Mouse (Mus musculus) forebrain, embryonic 11.5 days (tissue): ENCODE data around the gene Bcar3. TPM values are rescaled to one million over a fixed set of nuclear protein-coding genes. Genes with fewer than 3 reads are reported as not detected.

ENCODE experiments used
- ATAC-seq: fragments of 200-750 bp; cut with Nextera tagmentation; replicated peaks from 2 replicates; pipeline ENCODE4 v1.8.0; 2017; ENCODE audit warnings: moderate TSS enrichment; ENCODE audit not compliant: low FRiP score
- DNase-seq: peaks from one replicate; pipeline ENCODE4 v3.0.0-alpha.2; 2017; ENCODE audit warnings: low spot score
- H3K27ac ChIP-seq: fragments of 300-500 bp; sonication (generic); 2 replicates; pipeline ENCODE4 v1.5.1; 2014; ENCODE audit warnings: low read depth, low read length
- H3K27me3 ChIP-seq: fragments of 300-500 bp; sonication (generic); 2 replicates; pipeline ENCODE4 v1.6.1; 2014; ENCODE audit warnings: mild to moderate bottlenecking, low read length, mixed read lengths; ENCODE audit not compliant: control insufficient read depth, insufficient read depth
- H3K36me3 ChIP-seq: fragments of 300-500 bp; sonication (generic); 2 replicates; pipeline ENCODE4 v1.6.1; 2014; ENCODE audit warnings: mild to moderate bottlenecking, low read length, moderate library complexity, mixed read lengths; ENCODE audit not compliant: control insufficient read depth, insufficient read depth
- H3K4me1 ChIP-seq: fragments of 300-500 bp; sonication (generic); replicated peaks from 2 replicates; pipeline ENCODE4 v1.6.1; 2014; ENCODE audit warnings: low read length, mixed read lengths; ENCODE audit not compliant: control insufficient read depth, insufficient read depth
- H3K4me2 ChIP-seq: fragments of 300-500 bp; sonication (generic); 2 replicates; pipeline ENCODE4 v1.6.1; 2014; ENCODE audit warnings: low read depth, mild to moderate bottlenecking, low read length, moderate library complexity, mixed read lengths; ENCODE audit not compliant: severe bottlenecking
- H3K4me3 ChIP-seq: fragments of 300-500 bp; sonication (generic); 2 replicates; pipeline ENCODE4 v1.5.1; 2014; ENCODE audit warnings: low read depth, low read length
- H3K9ac ChIP-seq: fragments of 300-500 bp; sonication (generic); 2 replicates; pipeline ENCODE4 v1.6.1; 2014; ENCODE audit warnings: low read length
- H3K9me3 ChIP-seq: fragments of 300-500 bp; sonication (generic); 2 replicates; pipeline ENCODE4 v1.6.1; 2016; ENCODE audit warnings: low read length, mixed read lengths; ENCODE audit not compliant: control insufficient read depth
- WGBS: fragments of 180-500 bp; shearing (Covaris S2); extraction: QIAGEN DNeasy Blood & Tissue Kit; methylation state at CpG from one replicate; pipeline ENCODE4 v1.1.7; 2014; 5-methylcytosine and 5-hydroxymethylcytosine counted together
- polyA plus RNA-seq: library from polyadenylated mRNA; unstranded; fragments of >200 nt; fragmentation: Nextera tagmentation; extraction: Ambion mirVana; gene quantifications from 2 replicates; pipeline ENCODE4 v1.2.1, GENCODE M21; 2014

The Bcar3 gene
- polyA plus RNA-seq, result 12.5 and 14.5 TPM in 2 replicates

- peak within 1 kb of the TSS; percentile 83 for H3K4me3 ChIP-seq
- H3K4me1 ChIP-seq, result peaks cover 12% of the 10 kb centered on the region; the same call in 1 of the 2 replicates
- no peaks in the 10 kb centered on the region for H3K36me3 ChIP-seq
- peak within 1 kb of the TSS; percentile 93 for H3K9ac ChIP-seq
- ATAC-seq, result peak; percentile 91
- WGBS, result 4% methylated on average over 37 of the region's 37 CpGs
- H3K9me3 ChIP-seq, result no peaks in the 10 kb centered on the region
- H3K27me3 ChIP-seq, result no peaks in the 10 kb centered on the region
- DNase-seq, result peak; percentile 96
- peak within 1 kb of the TSS; percentile 99 for H3K27ac ChIP-seq
- peak within 1 kb of the TSS; percentile 63 for H3K4me2 ChIP-seq
These were observed at the start of gene Bcar3 for GRCm38 (mm10) chr3:122293954-122294850. Gene Bcar3, plus strand, starts transcription at chr3:122294136.

- WGBS, result 42% methylated on average over 6 of the region's 6 CpGs
These were observed 49.2 kb upstream of the Bcar3 start for GRCm38 (mm10) chr3:122244759-122245158.

GRCm38 (mm10) chr3:122245215-122245877 lies 48.6 kb upstream of the Bcar3 start, which contains the start of gene Gclm:
Gene Gclm, plus strand, starts transcription at chr3:122245557.
- H3K4me1 ChIP-seq, result no peaks in the 10 kb centered on the region; the same call in 1 of the 2 replicates
- H3K4me3 ChIP-seq, result peak within 1 kb of the TSS; percentile 89
- H3K4me2 ChIP-seq, result peak within 1 kb of the TSS; percentile 73
- H3K9ac ChIP-seq, result peak within 1 kb of the TSS; percentile 83
- H3K36me3 ChIP-seq, result no peaks in the 10 kb centered on the region
- no peaks in the 10 kb centered on the region for H3K9me3 ChIP-seq
- no peaks in the 10 kb centered on the region for H3K27me3 ChIP-seq
- peak; percentile 99 for ATAC-seq
- under 1% methylated on average over 69 of the region's 90 CpGs for WGBS
- peak within 1 kb of the TSS; percentile 80 for H3K27ac ChIP-seq
- peak; percentile 96 for DNase-seq

More at GRCm38 (mm10) chr3:122244759-122245158, 49.2 kb upstream of the Bcar3 start:
- ATAC-seq, result no peak
- Histone ChIP-seq H3K4me1 (no peaks in the 10 kb centered on the region; the same call in 1 of the 2 replicates), H3K9ac (peak overlapping the region; percentile 41; the same call in 1 of the 2 replicates), H3K9me3 (no peaks in the 10 kb centered on the region), H3K36me3 (no peaks in the 10 kb centered on the region), H3K27ac (no peak overlapping the region), H3K4me2 (peak overlapping the region; percentile 73), H3K27me3 (no peaks in the 10 kb centered on the region), H3K4me3 (peak overlapping the region; percentile 89; the same call in 1 of the 2 replicates)
- DNase-seq, result no peak

GRCm38 (mm10) chr3:122245878-122246332 lies 48.0 kb upstream of the Bcar3 start:
- WGBS, result under 1% methylated on average over 46 of the region's 50 CpGs
- Histone ChIP-seq H3K27me3 (no peaks in the 10 kb centered on the region), H3K9ac (peak overlapping the region; percentile 83), H3K36me3 (no peaks in the 10 kb centered on the region), H3K4me1 (no peaks in the 10 kb centered on the region; the same call in 1 of the 2 replicates), H3K27ac (peak overlapping the region; percentile 80), H3K9me3 (no peaks in the 10 kb centered on the region), H3K4me2 (peak overlapping the region; percentile 73), H3K4me3 (peak overlapping the region; percentile 89)
- DNase-seq (peak; percentile 80), ATAC-seq (peak; percentile 68)

- DNase-seq (no peak), ATAC-seq (no peak)
- H3K9ac ChIP-seq, result peak overlapping the region; percentile 83
- H3K4me2 ChIP-seq, result peak overlapping the region; percentile 73
- H3K4me1 ChIP-seq, result no peaks in the 10 kb centered on the region; the same call in 1 of the 2 replicates
- H3K27ac ChIP-seq, result no peak overlapping the region
- no peaks in the 10 kb centered on the region for H3K9me3 ChIP-seq
- peak overlapping the region; percentile 89 for H3K4me3 ChIP-seq
- WGBS, result 30% methylated on average over 6 of the region's 6 CpGs
- H3K36me3 ChIP-seq, result no peaks in the 10 kb centered on the region
- H3K27me3 ChIP-seq, result no peaks in the 10 kb centered on the region
These were observed 47.5 kb upstream of the Bcar3 start for GRCm38 (mm10) chr3:122246406-122246805.

GRCm38 (mm10) chr3:122246986-122247767 lies 46.8 kb upstream of the Bcar3 start:
- no peak overlapping the region for H3K27ac ChIP-seq

GRCm38 (mm10) chr3:122247768-122248100 lies 46.2 kb upstream of the Bcar3 start:
- Histone ChIP-seq H3K4me1 (no peaks in the 10 kb centered on the region; the same call in 1 of the 2 replicates), H3K4me2 (no peak overlapping the region), H3K4me3 (no peak overlapping the region), H3K9me3 (no peaks in the 10 kb centered on the region), H3K36me3 (no peaks in the 10 kb centered on the region), H3K9ac (no peak overlapping the region), H3K27ac (no peak overlapping the region), H3K27me3 (no peaks in the 10 kb centered on the region)
- DNase-seq (no peak), ATAC-seq (no peak)
- WGBS, result 92% methylated on average over 2 of the region's 2 CpGs

More at GRCm38 (mm10) chr3:122246986-122247767, 46.8 kb upstream of the Bcar3 start:
- ATAC-seq, result no peak
- no peak overlapping the region for H3K4me2 ChIP-seq
- no peaks in the 10 kb centered on the region for H3K9me3 ChIP-seq
- peak overlapping the region; percentile 89; the same call in 1 of the 2 replicates for H3K4me3 ChIP-seq
- no peaks in the 10 kb centered on the region for H3K36me3 ChIP-seq
- no peak for DNase-seq
- no peaks in the 10 kb centered on the region; the same call in 1 of the 2 replicates for H3K4me1 ChIP-seq
- H3K9ac ChIP-seq, result no peak overlapping the region
- 66% methylated on average over 12 of the region's 12 CpGs for WGBS
- no peaks in the 10 kb centered on the region for H3K27me3 ChIP-seq
